Mouse (Mus musculus): ENCODE results near the gene Impad1. TPM values are rescaled to one million over a fixed set of nuclear protein-coding genes. Genes with fewer than 3 reads are reported as not detected.

Gene Impad1
- total and polyA plus RNA-seq, 2 experiments from 2014 or later, result 41.9 to 142 TPM

DNA sequence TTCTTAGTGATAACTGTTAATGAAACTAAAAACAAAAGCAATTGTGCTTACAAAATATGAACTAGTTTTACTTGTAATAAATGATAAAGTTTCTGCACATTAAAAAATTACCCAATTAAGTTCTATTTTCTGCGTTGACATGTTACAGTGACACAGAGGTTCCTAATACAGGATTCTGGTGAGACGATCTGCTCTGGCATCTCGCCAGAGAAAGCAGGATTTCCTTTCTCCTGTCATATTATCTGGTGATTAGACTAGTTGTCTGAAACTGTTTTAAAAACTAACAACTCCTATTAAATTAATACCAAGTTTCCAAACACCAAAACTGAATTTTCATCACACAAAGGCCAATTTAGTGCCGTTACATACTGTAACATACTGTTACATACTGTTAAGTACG lies 27.3 kb downstream of the Impad1 start:
- ATAC-seq (no peak), DNase-seq (no peak)
- Histone ChIP-seq H3K36me3 (ENCODE audit: insufficient read depth) (peaks cover 12% of the 10 kb centered on the region), H3K27me3 (ENCODE audit: insufficient read depth, low read length) (no peaks in the 10 kb centered on the region), H3K9me3 (ENCODE audit: low read length) (no peaks in the 10 kb centered on the region), H3K4me3 (ENCODE audit: low read depth, low read length) (no peak overlapping the region), H3K4me2 (ENCODE audit: low read depth) (no peak overlapping the region), H3K4me1 (ENCODE audit: insufficient read depth) (no peaks in the 10 kb centered on the region), H3K27ac (ENCODE audit: low read depth, low read length) (no peak overlapping the region), H3K9ac (no peak overlapping the region)
- WGBS, result 64% methylated on average over 5 of the region's 5 CpGs
- no peak for TF ChIP-seq CTCF (IDR thresholded peaks at IDR 0.05; ENCODE audit: low read depth)

DNA sequence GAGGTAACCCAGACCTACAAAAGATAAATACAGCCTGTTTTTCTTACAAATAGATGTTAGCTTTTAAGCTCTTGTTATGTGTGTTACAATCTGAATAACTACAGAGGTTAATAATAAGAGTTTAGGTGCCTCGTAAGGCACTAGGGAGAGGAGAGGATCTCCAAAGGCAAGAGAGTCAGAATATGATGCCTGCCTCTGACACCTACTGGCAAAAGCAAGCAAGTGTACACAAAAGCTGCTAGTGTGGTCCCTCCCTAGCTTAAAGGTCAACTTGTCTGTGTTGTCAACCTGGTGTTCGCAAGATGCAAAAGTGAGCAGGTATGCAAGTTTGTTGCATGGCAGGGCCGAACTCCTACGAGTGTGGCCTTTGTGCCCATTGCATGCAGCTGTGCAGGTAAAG lies 34.8 kb downstream of the Impad1 start:
- H3K4me3 ChIP-seq (ENCODE audit: low read depth, low read length), result no peak overlapping the region
- H3K9ac ChIP-seq, result no peak overlapping the region
- H3K27ac ChIP-seq (ENCODE audit: low read depth, low read length), result no peak overlapping the region
- no peak for DNase-seq
- no peak for ATAC-seq
- H3K27me3 ChIP-seq (ENCODE audit: insufficient read depth, low read length), result no peaks in the 10 kb centered on the region
- H3K4me2 ChIP-seq (ENCODE audit: low read depth), result no peak overlapping the region
- H3K4me1 ChIP-seq (ENCODE audit: insufficient read depth), result no peaks in the 10 kb centered on the region
- WGBS, result 89% methylated on average over 4 of the region's 4 CpGs
- H3K9me3 ChIP-seq (ENCODE audit: low read length), result no peaks in the 10 kb centered on the region
- H3K36me3 ChIP-seq (ENCODE audit: insufficient read depth), result no peaks in the 10 kb centered on the region; the same call in 1 of the 2 replicates
- 0 out of 2 replicates have a peak, but pooled peaks have one; percentile 14 for TF ChIP-seq CTCF (IDR thresholded peaks at IDR 0.05; ENCODE audit: low read depth)

DNA sequence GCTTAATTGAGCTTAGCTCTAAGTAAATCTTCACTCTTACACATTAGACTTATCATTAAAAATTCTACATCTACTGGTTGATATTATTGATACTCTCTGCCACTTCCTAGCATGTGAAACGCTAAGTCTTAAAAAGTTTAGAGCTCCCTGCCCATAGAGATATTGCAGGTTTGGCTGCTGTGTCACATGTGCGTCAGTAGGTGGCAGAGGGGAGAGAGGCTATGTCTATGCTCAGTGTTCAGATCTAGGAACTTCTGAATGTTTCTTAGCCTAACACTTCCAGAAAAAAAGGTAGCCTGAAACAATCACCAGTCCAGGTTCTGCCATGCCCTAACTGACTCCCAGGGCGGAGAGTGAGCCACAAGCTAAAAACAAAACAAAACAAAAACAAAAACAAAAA lies 63.7 kb downstream of the Impad1 start:
- H3K27me3 ChIP-seq (ENCODE audit: insufficient read depth, low read length), result no peaks in the 10 kb centered on the region
- no peak overlapping the region for H3K27ac ChIP-seq (ENCODE audit: low read depth, low read length)
- ATAC-seq, result peak; percentile 42; the same call in 1 of the 2 replicates
- DNase-seq, result peak; percentile 16
- H3K4me3 ChIP-seq (ENCODE audit: low read depth, low read length), result no peak overlapping the region
- H3K9me3 ChIP-seq (ENCODE audit: low read length), result no peaks in the 10 kb centered on the region
- H3K9ac ChIP-seq, result no peak overlapping the region
- 67% methylated on average over 3 of the region's 3 CpGs for WGBS
- no peaks in the 10 kb centered on the region for H3K36me3 ChIP-seq (ENCODE audit: insufficient read depth)
- peak; percentile 54 for TF ChIP-seq CTCF (IDR thresholded peaks at IDR 0.05; ENCODE audit: low read depth)
- no peaks in the 10 kb centered on the region for H3K4me1 ChIP-seq (ENCODE audit: insufficient read depth)
- no peak overlapping the region for H3K4me2 ChIP-seq (ENCODE audit: low read depth)

DNA sequence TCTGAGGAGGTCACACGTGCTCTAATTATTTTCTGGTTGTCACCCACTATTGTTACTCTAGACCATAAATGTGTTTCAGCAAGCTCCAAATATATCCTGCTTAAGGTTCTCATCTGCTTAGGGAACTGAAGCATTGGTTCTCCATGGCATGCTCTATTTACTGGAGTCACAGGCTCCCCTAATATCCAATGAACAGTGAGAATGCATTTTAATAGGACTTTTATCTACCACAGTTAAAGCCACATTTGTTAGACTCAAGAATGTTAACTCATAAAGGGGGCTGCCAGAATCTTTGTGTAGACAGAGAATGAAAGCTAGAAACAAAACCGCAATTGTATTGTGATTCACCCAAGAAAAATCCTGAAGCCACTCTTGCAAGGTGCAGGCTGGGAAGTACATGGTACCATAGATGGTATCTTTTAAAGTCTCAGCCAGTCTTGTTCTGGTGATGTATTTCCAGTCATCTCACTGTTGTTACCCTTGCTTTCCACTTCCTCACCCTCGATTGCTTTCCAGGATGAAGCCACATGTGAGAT lies 66.8 kb downstream of the Impad1 start:
- DNase-seq, result no peak
- no peak overlapping the region for H3K9ac ChIP-seq
- H3K27me3 ChIP-seq (ENCODE audit: insufficient read depth, low read length), result no peaks in the 10 kb centered on the region
- no peak overlapping the region for H3K27ac ChIP-seq (ENCODE audit: low read depth, low read length)
- H3K4me3 ChIP-seq (ENCODE audit: low read depth, low read length), result no peak overlapping the region
- ATAC-seq, result no peak
- no peak overlapping the region for H3K4me2 ChIP-seq (ENCODE audit: low read depth)
- WGBS, result 82% methylated on average over 3 of the region's 3 CpGs
- no peaks in the 10 kb centered on the region for H3K4me1 ChIP-seq (ENCODE audit: insufficient read depth)
- no peaks in the 10 kb centered on the region for H3K36me3 ChIP-seq (ENCODE audit: insufficient read depth)
- no peak for TF ChIP-seq CTCF (IDR thresholded peaks at IDR 0.05; ENCODE audit: low read depth)
- no peaks in the 10 kb centered on the region for H3K9me3 ChIP-seq (ENCODE audit: low read length)

DNA sequence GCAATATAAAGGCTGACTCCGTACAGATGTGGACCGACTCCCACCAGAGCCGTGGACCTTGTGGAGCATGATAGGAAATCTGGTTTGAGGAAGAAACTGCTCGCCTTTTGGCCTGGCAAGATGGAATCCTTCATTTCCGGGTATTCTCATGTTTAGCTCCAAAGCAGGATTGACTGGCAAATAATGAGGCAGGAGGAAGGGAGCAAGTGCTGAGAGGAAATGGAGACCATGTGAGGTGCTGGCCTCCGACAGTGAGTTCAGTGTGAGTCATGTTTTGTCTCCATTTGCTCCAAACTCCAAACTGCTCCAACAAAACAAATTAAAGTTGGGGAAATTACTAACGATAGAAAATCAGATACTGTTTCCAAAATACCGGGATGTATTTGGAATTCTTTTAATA lies 69.3 kb downstream of the Impad1 start:
- H3K9ac ChIP-seq, result no peak overlapping the region
- no peaks in the 10 kb centered on the region for H3K36me3 ChIP-seq (ENCODE audit: insufficient read depth)
- no peak overlapping the region for H3K4me3 ChIP-seq (ENCODE audit: low read depth, low read length)
- no peak for TF ChIP-seq CTCF (IDR thresholded peaks at IDR 0.05; ENCODE audit: low read depth)
- no peak overlapping the region for H3K27ac ChIP-seq (ENCODE audit: low read depth, low read length)
- ATAC-seq, result no peak
- DNase-seq, result no peak
- H3K27me3 ChIP-seq (ENCODE audit: insufficient read depth, low read length), result no peaks in the 10 kb centered on the region
- H3K4me2 ChIP-seq (ENCODE audit: low read depth), result no peak overlapping the region
- 83% methylated on average over 8 of the region's 8 CpGs for WGBS
- H3K4me1 ChIP-seq (ENCODE audit: insufficient read depth), result no peaks in the 10 kb centered on the region
- H3K9me3 ChIP-seq (ENCODE audit: low read length), result no peaks in the 10 kb centered on the region

DNA sequence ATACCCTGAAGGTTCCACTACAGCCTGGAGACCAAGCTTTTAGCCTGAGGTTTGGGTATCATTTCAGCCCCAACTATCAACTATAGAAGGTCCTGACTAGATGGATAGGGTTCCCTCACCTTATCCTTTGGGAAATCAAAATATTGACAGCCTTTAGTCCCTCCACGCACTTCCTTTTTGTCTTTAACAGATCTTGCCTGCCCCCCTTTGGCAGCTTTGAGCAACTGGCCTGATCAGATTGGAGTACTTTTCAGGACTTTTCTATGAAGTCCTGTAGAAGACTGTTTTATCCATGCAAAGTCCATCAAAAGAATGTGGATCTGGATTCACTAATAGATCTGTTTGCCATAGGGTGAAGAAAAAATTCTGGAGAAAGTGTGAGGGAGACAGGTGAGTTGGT lies 71.1 kb downstream of the Impad1 start:
- H3K9me3 ChIP-seq (ENCODE audit: low read length), result no peaks in the 10 kb centered on the region
- no peak overlapping the region for H3K4me3 ChIP-seq (ENCODE audit: low read depth, low read length)
- no peaks in the 10 kb centered on the region for H3K4me1 ChIP-seq (ENCODE audit: insufficient read depth)
- 0 out of 2 replicates have a peak, but pooled peaks have one; percentile 32 for TF ChIP-seq CTCF (IDR thresholded peaks at IDR 0.05; ENCODE audit: low read depth)
- H3K27ac ChIP-seq (ENCODE audit: low read depth, low read length), result no peak overlapping the region
- H3K4me2 ChIP-seq (ENCODE audit: low read depth), result no peak overlapping the region
- no peak overlapping the region for H3K9ac ChIP-seq
- WGBS, result 33% methylated on average over 1 of the region's 1 CpGs
- ATAC-seq (no peak), DNase-seq (no peak)
- no peaks in the 10 kb centered on the region for H3K36me3 ChIP-seq (ENCODE audit: insufficient read depth)
- no peaks in the 10 kb centered on the region for H3K27me3 ChIP-seq (ENCODE audit: insufficient read depth, low read length)

DNA sequence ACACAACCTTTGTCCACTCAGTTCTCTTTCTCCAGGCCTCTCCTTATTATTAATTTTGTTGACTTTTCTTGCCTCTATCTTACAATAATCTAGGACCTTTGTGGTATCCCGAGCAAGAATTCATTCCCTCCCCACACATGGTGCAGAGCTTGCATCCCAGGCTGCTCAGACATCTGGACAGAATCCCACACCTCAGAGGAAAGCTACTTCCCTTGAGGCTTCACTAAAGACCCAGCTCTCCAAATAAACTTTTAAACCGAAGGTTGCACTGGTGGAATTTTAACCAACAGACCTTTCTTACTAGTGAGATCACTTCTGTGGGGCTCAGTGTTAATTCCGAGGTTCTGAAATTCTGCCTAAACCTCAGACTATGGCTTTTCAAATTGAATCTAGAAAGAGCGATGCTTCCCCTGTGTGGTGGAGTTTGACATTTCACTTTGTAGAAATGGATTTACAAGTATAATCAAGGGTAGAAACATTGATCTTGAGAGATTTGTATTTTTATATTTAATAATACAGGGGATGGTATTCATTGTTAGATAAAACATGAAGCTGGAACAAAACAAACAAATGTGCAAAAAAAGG lies 75.3 kb downstream of the Impad1 start:
- Histone ChIP-seq H3K4me2 (ENCODE audit: low read depth) (no peak overlapping the region), H3K4me3 (ENCODE audit: low read depth, low read length) (no peak overlapping the region), H3K27me3 (ENCODE audit: insufficient read depth, low read length) (no peaks in the 10 kb centered on the region), H3K9ac (no peak overlapping the region), H3K9me3 (ENCODE audit: low read length) (no peaks in the 10 kb centered on the region), H3K4me1 (ENCODE audit: insufficient read depth) (no peaks in the 10 kb centered on the region), H3K36me3 (ENCODE audit: insufficient read depth) (no peaks in the 10 kb centered on the region), H3K27ac (ENCODE audit: low read depth, low read length) (no peak overlapping the region)
- DNase-seq (peak; percentile 77), ATAC-seq (peak; percentile 89)
- 70% methylated on average over 4 of the region's 4 CpGs for WGBS
- peak; percentile 70 for TF ChIP-seq CTCF (IDR thresholded peaks at IDR 0.05; ENCODE audit: low read depth)
